Mouse (Mus musculus): ENCODE measurements around the gene Dab1.

The Dab1 gene

DNA sequence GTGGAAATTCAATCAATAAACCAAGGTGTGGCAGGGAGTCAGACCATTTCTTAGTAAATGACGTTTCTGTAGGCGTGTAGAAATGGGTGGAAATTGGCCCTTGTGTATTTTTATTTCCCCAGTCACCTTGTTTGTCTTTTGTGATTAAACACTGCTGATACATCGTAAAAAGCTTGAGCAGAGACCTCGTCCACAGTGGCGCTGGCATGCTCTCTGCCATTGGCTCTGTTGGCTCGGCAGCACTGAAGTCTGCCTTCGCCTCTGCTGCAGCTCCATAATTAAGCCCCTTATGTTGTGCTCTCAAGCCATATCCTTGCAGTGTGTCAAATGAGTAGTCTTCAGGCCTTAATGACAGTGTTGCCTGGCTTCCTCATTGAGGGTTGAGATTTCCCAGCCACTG lies 765.5 kb downstream of the Dab1 start:
- DNase-seq (ENCODE audit: low read depth) = no peak

GRCm38 (mm10) chr4:104385272-104385671 lies 766.1 kb downstream of the Dab1 start:
- no peak for DNase-seq (ENCODE audit: low read depth)

GRCm38 (mm10) chr4:104395515-104395914 lies 776.4 kb downstream of the Dab1 start:
- DNase-seq (ENCODE audit: low read depth) = no peak

DNA sequence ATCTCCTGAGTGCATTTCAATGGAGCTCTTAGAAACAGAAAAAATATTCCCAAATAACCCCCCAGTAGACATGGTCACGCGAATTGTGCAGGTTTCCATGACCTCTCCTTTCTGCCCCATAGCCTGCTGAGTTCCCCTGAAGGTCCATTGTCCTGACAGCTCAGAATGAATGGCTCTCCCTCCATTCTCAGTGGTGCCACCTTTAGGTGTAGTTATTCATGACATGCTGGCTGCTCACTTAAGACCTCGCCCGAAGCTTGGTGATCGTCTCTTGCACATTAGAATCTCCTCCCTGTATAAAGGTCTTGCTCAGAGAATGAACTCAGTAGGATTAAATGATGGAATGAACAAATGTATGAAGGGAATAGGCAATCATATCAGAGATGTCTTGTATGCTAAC lies 776.9 kb downstream of the Dab1 start:
- DNase-seq (ENCODE audit: low read depth) = no peak

DNA sequence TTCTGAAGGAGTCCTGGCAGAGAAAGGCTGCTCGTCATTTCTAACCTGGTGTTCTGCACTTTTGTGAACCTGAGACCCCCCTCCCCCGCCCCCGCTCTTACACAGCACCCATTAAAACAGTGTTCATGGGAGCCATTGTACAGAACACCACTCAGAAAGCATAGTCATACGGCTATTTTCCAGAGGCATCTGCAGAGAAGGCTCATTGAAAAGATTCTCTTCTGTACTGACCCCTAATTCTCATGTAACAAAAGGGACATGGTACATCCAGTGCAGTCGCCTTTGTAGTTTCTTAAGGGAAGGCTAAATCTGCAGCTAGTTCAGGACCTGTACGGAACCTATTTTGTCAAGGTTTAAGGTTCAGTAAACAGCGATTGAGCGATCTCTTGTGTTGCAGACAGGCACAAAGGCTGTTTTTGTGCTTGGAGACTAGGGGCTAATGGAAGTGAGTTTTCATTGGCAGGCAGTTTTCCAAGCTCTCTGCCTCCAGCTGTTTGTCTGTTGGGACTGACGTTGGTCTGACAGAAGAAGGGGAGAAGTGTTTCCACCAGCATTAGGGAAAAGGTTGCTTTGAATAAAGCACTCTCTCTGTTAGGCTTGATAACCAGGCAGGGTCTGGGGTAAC lies 780.1 kb downstream of the Dab1 start:
- no peak for DNase-seq (ENCODE audit: low read depth)

DNA sequence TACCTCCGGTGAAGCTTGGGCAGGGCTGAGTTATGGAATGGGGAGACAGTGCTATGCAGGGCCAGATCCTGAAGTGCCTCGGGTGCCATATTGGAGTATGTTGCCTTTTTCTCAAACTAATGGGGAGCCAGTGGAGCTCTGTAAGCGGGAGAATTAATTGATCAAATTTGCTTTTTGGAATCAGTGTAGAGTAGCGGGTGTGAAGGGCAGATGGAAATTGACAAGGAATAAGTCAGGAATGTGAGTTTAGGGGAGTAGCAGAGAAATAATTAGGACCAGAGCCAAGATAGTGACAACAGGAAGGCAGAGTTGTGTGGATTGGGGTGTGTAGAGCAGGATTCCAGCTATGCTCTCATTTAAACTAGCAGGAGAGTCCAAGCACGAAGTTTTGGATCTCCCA lies 784.9 kb downstream of the Dab1 start:
- no peak for DNase-seq (ENCODE audit: low read depth)

DNA sequence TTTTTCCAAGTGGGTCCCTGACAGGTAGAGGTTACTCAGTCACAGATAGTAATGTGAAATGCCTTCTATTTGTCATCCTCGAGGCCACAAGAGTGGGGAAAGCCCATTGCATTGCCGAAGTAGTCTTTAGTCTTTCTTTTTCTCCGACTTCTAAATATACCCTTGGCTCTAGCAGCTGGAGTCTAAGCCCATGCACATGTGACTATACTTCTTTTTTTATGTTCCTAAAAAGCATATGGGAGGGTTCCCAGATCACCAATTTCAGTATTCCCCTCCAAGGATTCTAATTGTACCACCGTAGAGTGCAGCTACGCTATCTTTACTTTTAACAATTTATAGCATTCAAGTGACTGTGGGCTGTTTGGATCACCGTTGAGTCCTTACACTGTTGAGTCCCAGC lies 791.8 kb downstream of the Dab1 start:
- no peak for DNase-seq (ENCODE audit: low read depth)

DNA sequence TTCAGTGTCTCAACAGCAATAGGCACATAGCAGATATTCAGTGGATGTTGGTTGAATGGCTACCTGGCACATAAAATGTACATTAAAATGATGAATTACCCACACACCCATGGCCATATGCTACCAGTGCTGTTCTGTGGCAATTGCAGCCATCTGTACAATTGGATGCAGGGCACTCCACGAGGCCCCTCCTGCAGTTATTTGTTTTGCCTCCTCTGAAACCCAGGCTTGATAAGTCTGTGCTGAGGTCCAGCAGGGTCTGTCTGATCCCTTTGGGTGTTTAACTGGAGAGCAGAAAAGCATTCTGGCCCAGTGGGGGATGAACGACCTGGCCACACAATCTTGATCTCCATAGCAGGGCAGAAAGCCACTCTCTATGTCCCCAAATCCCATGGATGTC lies 796.3 kb downstream of the Dab1 start:
- DNase-seq (ENCODE audit: low read depth) = no peak

- DNase-seq (ENCODE audit: low read depth) = no peak
Measured at GRCm38 (mm10) chr4:104418354-104418753, 799.2 kb downstream of the Dab1 start.

GRCm38 (mm10) chr4:104420983-104421680 lies 802.0 kb downstream of the Dab1 start:
- DNase-seq (ENCODE audit: low read depth) = no peak

DNA sequence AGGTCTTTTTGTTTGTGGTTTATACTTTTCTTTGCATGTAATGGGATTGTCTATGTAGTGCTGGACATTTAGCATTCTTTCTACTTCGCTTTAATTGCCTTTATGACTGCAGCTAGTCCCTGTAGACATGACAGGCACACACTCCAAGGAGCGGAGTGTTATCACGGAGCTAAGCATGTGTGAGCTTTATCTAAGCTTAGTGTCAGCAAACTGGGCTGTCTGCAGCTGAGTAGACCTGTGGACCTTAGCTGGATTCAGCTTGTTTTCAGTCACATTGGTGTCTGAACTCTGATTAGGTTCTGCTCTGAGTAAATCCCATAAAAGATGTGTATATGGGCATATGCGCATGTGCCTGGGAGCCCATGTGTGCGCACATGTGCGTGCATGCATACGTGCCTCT lies 810.0 kb downstream of the Dab1 start:
- DNase-seq (ENCODE audit: low read depth) = no peak

DNA sequence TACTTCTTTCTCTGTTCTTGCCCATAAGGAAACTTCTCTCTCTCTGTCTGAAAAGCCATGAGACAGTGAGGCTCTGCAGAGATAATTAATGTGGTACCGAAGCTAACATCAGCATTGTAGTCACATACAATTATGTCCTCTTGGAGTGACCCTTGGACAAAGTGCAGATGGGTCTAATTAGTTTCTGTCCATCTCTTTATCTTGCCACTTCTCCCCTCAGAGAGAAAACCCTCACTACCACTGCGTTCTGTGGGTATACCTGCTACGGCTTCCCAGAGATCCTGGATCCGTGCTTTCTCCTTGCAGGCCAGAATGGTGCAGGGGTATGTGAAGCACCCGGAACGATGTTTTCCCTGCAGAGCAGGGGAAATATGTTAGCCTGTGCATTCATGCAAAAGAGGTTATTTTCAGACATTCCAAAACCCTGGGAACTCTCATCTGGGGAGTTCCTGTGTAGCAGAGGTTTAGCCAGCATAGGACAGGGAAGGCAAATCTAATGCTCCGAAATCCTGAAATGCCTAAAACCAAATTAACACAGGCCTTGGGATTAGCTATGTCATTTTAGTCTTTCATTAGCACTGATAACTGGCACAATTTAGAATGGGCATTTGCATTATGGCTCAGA lies 812.2 kb downstream of the Dab1 start:
- DNase-seq (ENCODE audit: low read depth) = no peak

- no peak for DNase-seq (ENCODE audit: low read depth)
Measured at GRCm38 (mm10) chr4:104432150-104432549, 813.0 kb downstream of the Dab1 start.

GRCm38 (mm10) chr4:104435736-104436135 lies 816.6 kb downstream of the Dab1 start:
- no peak for DNase-seq (ENCODE audit: low read depth)

DNA sequence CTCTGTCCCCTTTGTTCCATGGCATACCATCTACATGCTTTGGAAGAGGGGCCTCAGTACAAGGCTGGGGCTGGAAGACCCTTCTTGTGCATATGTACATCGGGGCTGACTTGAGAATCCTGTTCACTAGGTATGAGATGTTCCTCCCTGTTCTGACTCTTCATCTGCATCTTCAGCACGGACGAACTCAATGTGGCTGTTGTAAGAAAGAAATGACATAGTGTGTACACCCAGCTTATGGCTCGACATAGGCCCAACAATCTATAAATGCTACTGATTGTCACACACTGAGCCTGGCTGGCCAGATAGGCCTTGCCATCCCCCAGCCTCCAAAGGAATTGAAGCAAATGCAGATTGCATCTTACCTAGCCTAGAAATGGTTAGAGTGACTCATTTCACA lies 817.3 kb downstream of the Dab1 start:
- DNase-seq (ENCODE audit: low read depth) = no peak

- no peak for DNase-seq (ENCODE audit: low read depth)
Measured at GRCm38 (mm10) chr4:104438730-104439129, 819.6 kb downstream of the Dab1 start.

- no peak for DNase-seq (ENCODE audit: low read depth)
Measured at GRCm38 (mm10) chr4:104439641-104440040, 820.5 kb downstream of the Dab1 start.

- DNase-seq (ENCODE audit: low read depth) = no peak
Measured at GRCm38 (mm10) chr4:104442925-104443747, 824.0 kb downstream of the Dab1 start.

GRCm38 (mm10) chr4:104443775-104444174 lies 824.6 kb downstream of the Dab1 start:
- no peak for DNase-seq (ENCODE audit: low read depth)

- DNase-seq (ENCODE audit: low read depth) = no peak
Measured at GRCm38 (mm10) chr4:104444985-104445384, 825.8 kb downstream of the Dab1 start.

DNA sequence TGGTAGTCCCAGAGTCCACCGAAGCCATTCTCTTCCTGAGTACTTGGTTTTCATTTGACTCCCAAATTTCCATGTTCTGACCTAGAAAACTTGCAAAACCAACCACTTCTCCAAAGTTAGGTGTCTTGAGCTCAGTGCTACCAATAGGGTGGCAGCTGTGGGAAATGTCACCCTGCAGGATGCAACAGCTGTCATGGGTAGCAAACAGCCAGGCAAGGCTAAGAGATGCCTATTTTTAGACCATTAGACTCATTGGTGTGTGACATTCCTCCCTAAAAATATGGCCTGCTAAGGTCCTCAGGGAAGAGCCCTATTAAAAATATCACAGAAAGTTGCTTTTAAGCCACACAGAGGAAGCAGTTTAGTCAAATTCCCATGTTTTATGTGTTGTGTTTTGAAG lies 829.0 kb downstream of the Dab1 start:
- no peak for DNase-seq (ENCODE audit: low read depth)

DNA sequence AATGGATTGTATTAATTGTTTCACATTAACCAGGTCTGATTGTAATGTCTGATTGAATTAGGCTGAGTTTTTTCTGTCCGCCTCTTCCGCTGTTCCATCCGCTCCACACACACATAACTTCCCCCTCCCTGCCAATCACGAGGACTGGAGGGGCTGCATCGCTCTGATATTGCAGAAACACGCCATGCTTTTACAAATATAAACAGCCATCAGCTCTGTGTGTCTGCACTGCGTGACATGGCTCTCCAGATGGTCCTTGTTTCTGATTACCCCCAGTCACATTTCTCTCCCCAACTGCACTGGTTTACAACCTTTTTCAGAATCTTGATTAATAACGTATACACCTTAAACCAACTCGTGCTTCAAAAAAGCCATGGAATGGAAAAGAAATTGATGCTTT lies 831.5 kb downstream of the Dab1 start:
- no peak for DNase-seq (ENCODE audit: low read depth)

DNA sequence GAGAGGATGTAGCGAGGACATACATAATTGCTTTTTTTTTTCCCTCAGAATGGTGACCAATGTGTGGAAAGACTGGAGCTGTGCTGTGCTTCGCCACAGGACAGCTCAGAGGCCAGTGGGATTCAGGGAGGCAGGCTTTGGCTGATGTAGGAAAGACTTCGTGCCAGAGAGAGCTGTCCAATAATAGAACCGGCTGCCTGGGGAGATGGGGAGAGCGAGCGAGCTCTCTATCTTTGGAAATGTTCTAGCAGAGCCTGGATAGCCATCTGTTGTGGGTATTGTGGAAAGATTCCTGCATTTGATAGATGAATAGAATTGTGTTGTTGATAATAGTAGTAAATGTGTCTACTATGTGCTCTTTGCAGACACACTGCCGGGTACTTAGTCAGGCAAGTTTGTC lies 833.4 kb downstream of the Dab1 start:
- DNase-seq (ENCODE audit: low read depth) = no peak
